Mouse (Mus musculus) lung, adult 2 months (tissue): ENCODE measurements around the gene Rusc1. TPM values are rescaled to one million over a fixed set of nuclear protein-coding genes. Genes with fewer than 3 reads are reported as not detected.

Experiments
- DNase-seq: peaks from one replicate; pipeline ENCODE4 v3.0.0; 2022
- H3K4me1 ChIP-seq: fragments of 200-500 bp; 2 replicates; pipeline ENCODE4 v1.6.1; 2011; ENCODE audit warnings: low read length; ENCODE audit not compliant: control insufficient read depth, insufficient read depth
- H3K4me3 ChIP-seq: fragments of 200-500 bp; replicated peaks from 2 replicates; pipeline ENCODE3; 2011; ENCODE audit warnings: low read depth, mild to moderate bottlenecking, control low read depth, low read length; ENCODE audit errors: extremely low read depth
- CTCF ChIP-seq: fragments of 200-500 bp; IDR thresholded peaks from 2 replicates; pipeline ENCODE4 v1.5.1; 2011; ENCODE audit warnings: mild to moderate bottlenecking, low read length, control low read depth; ENCODE audit not compliant: insufficient read depth
- POLR2A ChIP-seq: fragments of 200-500 bp; IDR thresholded peaks from 2 replicates; pipeline ENCODE4 v1.6.1; 2011; ENCODE audit warnings: low read depth, mild to moderate bottlenecking, control low read depth, low read length, borderline replicate concordance; ENCODE audit errors: extremely low read depth
- WGBS: fragments of 180-500 bp; shearing (Covaris S2); methylation state at CpG from one replicate; pipeline ENCODE4 v1.1.7; 2018; 5-methylcytosine and 5-hydroxymethylcytosine counted together
- polyA plus RNA-seq: library from polyadenylated mRNA; depleted of rRNA; stranded (reverse); fragments of >200 nt; gene quantifications from 2 replicates; pipeline ENCODE4 v1.2.3, GENCODE M21; 2012

The Rusc1 gene
- polyA plus RNA-seq, 1 experiment: 61.3 TPM

DNA sequence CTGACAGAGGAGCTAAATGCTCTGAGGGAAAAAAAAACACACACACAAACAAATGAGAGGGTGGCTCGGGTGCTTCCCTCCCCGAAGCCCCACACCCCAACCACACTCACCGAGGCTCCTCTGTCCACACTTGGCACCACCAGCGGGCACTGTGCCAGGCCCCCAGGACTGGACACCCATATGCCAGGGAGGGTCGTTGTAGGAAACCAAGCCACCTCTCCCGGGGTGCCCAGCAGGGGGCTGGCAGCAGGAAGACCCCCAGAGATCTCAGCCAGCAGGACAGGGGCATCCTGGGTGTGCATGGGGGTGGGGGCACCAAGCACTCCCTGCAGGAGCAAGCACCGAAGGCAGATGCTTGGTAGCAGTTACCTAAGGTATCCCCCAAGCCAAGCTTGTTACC, 7.7 kb upstream of the Rusc1 start, which contains the start of gene Gm43738:
Gene Gm43738 (minus strand): TSS at position 289 of the 400 bp plus-strand sequence.
- no peak for DNase-seq
- TF ChIP-seq CTCF (no peak), POLR2A (no peak)
- H3K4me1 ChIP-seq: peaks cover 3% of the 10 kb centered on the region
- WGBS: 20% methylated on average over 7 of the region's 7 CpGs
- H3K4me3 ChIP-seq: peak within 1 kb of the TSS; percentile 78

- 77% methylated on average over 10 of the region's 10 CpGs for WGBS
- DNase-seq: no peak
- H3K4me3 ChIP-seq: no peak overlapping the region
- TF ChIP-seq CTCF: no peak
- TF ChIP-seq POLR2A: no peak
- H3K4me1 ChIP-seq: peaks cover 6% of the 10 kb centered on the region
Observed at GRCm38 (mm10) chr3:89094021-89094420, 910 bp upstream of the Rusc1 start.

DNA sequence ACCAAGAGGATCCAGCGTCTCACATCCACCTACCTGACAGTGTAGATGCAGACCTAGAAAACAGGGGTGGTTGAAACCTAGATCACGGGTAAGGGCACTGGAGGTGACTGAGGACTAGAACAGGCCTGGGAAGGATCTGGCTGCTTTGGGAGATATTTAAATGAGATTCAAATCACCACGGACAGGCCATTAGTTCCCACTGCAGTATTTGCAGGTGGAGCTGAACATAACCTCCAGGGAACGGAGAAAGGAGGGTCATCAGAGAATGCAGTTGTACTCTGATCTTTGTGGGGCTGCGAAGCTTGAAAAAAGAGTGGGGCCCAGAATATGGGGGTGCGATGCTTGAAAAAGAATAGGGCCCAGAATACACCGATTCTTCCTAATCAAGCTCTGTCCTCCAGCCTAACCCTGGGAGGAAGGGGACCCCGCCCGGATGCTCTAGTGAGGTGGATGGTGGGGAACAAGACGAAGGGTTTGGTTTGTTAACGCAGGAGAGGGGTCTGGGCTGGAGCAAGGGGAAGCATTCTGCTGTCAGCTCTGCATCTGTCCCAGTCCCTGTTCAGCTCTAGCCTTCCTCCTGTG, 511 bp downstream of the Rusc1 start:
- 47% methylated on average over 11 of the region's 11 CpGs for WGBS
- peaks cover 13% of the 10 kb centered on the region for H3K4me1 ChIP-seq
- DNase-seq: no peak
- H3K4me3 ChIP-seq: peak overlapping the region; percentile 48
- TF ChIP-seq CTCF (no peak), POLR2A (no peak)

DNA sequence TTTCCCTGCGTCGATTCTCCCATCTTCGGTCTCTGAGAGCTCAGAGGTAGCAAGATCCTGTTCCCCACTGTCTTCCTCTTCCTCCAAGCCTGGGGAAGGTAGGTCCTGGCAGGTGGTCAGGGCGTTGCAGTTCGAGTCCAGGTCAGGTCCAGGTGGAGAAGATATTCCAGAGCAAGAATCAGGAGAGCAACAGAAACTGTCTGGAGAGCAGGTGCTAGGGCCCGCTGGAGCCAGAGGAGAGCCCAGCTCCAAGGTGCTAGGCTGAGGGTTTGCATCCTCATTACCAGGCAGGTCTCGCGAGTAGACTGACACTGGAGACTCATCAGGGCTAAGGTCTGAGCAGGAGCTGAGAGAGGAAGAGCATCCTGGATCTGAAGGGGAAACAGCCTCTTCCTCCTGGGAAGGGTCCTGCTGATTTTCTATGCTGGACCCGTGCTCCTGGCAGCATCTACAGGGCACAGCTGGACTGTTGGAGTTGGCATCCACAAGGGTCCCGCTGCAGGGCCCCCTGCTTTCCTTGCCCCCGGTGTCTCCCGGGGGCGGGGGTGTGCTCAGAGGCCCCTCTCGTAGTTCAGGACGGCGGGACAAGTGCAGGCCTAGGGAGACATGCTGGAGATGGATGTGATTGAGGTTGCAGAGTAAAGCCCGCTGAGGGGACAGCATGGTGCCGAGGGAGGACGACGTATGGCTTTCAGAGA, 1.2 kb downstream of the Rusc1 start:
- Histone ChIP-seq H3K4me1 (peaks cover 13% of the 10 kb centered on the region), H3K4me3 (no peak overlapping the region)
- TF ChIP-seq POLR2A (no peak), CTCF (no peak)
- 27% methylated on average over 20 of the region's 20 CpGs for WGBS
- no peak for DNase-seq

- peaks cover 13% of the 10 kb centered on the region for H3K4me1 ChIP-seq
- TF ChIP-seq CTCF (no peak; the same call in 1 of the 2 replicates), POLR2A (no peak)
Observed at GRCm38 (mm10) chr3:89090694-89091655, 2.1 kb downstream of the Rusc1 start.

GRCm38 (mm10) chr3:89089882-89090591, 3.1 kb downstream of the Rusc1 start:
- peak overlapping the region; percentile 62 for H3K4me3 ChIP-seq
- WGBS: 1% methylated on average over 39 of the region's 40 CpGs
- peak; percentile 91 for DNase-seq
- TF ChIP-seq CTCF (no peak), POLR2A (peak; percentile 72; the same call in 1 of the 2 replicates)
- peaks cover 13% of the 10 kb centered on the region for H3K4me1 ChIP-seq

More at GRCm38 (mm10) chr3:89090694-89091655, 2.1 kb downstream of the Rusc1 start:
- H3K4me3 ChIP-seq: peak overlapping the region; percentile 62
- under 1% methylated on average over 69 of the region's 74 CpGs for WGBS
- peak; percentile 90 for DNase-seq

DNA sequence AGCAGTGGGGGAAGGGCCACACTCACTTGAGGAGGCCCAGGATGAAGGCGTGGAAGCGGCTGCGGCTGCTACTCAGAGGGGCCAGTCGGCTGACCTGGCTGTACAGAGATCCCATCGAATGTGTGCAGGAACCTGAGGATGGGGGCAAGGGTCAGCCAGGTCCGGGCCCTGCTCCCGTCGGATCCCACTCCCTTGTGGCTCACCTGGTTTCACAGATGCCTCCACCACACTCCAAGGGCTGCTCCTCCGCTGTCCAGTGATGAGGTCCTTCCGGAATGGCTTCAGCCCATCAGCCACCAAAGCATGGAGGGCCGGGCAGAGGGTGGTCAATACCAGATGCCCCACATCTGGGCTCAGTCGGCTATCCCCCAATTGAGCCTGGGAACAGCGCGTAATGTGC, 4.1 kb downstream of the Rusc1 start:
- DNase-seq: no peak

DNA sequence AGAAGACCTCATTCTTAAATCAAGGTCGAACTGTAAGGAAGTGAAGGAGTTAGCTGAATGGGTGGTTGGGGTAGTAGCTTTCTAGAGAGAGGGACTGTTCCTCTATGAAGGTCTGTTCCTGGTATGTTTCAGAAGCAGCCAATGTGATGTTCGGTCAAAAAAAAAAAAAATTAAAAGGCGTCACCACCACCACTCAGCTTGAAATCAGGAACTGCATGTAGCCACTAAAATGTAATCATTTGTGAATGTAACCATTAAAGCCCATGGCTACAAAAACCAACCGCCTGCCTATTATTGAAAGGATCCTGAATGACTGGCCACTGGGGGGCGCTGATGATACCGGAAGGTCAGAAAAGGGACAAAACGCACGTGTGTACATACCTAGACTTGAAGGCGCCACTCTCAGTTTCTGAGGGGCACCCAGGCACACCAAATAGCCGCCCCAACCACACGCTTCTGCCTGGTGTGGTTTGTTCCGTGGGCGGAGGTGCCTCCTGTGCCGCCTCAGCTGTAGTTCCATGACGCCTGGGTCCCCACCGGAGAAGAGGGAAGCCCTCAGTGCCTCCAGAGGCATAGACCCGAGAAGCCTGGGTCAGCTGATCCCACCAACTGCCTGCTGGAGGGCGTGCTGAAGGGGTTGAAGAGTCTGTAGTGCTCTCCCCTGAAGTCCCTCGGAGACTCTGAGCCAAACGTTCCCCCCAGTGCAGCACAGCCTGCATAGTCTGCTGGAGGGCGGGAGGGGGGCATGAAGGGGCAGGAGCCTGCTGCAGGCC, 5.6 kb downstream of the Rusc1 start:
- H3K4me1 ChIP-seq: peaks cover 9% of the 10 kb centered on the region
- WGBS: 29% methylated on average over 21 of the region's 21 CpGs
- H3K4me3 ChIP-seq: no peak overlapping the region
- TF ChIP-seq CTCF (peak; percentile 50), POLR2A (no peak)
- peak; percentile 80 for DNase-seq

More for the DNA sequence above, 4.1 kb downstream of the Rusc1 start:
- Histone ChIP-seq H3K4me3 (peak overlapping the region; percentile 62), H3K4me1 (peaks cover 13% of the 10 kb centered on the region)
- TF ChIP-seq CTCF (no peak), POLR2A (no peak)
- WGBS: 49% methylated on average over 14 of the region's 14 CpGs
